Mouse (Mus musculus) c-Kit-positive CD71-positive TER-119-positive erythroid progenitor cells, embryonic 14.5 days (primary cell): ENCODE data around the gene Sntg2.

Experiments
- DNase-seq: peaks from one replicate; pipeline ENCODE4 v3.0.0-alpha.2; 2013; ENCODE audit warnings: low spot score

The Sntg2 gene

GRCm38 (mm10) chr12:30372933-30373501, at the start of gene Sntg2:
Sntg2 (minus strand) TSS chr12:30373375.
- DNase-seq = peak; percentile 3

- no peak for DNase-seq
These were observed 43.4 kb upstream of the Sntg2 start for GRCm38 (mm10) chr12:30416547-30416946.

DNA sequence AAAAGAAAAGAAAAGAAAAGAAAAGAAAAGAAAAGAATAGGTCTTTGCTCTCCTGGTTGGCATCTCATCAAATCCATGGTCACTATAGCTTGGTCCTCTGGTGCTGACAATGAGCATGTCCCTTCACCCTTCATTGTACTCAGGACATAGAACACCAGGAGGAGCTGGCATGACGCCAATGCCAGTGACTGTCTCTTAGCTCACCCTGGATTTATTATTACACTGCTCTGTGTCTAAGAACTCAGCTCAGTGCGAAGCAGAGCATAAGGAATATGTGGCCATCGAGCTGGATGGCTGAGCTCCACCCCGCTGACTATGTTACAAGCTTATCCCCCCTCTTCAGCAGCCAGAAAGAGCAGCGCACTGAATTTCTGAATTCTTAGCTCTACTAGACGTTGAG, 42.8 kb upstream of the Sntg2 start:
- DNase-seq = no peak

- no peak for DNase-seq
These were observed 29.5 kb upstream of the Sntg2 start for GRCm38 (mm10) chr12:30402651-30403050.

DNA sequence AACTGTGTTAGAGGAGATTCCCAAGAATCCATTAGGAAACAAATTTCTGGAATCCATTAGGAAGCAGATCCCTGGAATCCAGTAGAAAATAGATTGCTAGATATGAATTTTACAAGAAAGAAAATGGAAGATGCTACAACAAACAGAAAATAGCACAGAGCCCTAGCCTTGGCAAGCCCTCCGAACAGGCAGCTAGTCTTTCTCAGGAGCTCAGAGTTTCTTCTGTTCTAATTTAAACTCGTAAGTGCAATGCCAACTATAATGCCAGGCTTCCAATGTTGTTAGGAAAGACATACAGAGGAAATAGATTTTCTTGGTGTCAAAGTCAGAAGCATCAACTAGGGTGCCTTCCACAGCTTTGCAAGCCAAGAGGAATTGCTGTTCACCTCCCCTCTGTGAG, 27.4 kb upstream of the Sntg2 start:
- DNase-seq = no peak

DNA sequence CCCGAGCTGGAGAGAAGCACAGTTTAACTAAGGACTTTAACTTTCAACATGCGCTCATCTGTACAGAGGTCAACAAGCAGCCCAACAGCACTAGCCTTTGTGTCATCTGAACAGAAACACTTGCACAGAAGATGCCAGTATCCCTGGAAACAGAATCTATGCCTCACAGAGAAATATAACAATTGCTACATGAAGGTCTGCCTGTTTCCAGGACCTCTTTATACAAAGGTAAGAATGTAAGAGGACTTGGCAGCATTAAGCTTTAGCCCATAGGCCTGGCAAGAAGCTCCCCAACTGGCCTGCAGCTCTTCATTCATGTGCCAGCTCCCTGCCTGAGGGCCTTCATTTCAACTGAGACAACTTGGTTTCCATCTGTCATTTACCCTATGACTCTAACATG, 26.9 kb upstream of the Sntg2 start:
- no peak for DNase-seq

GRCm38 (mm10) chr12:30372293-30372692, 882 bp downstream of the Sntg2 start:
- no peak for DNase-seq

DNA sequence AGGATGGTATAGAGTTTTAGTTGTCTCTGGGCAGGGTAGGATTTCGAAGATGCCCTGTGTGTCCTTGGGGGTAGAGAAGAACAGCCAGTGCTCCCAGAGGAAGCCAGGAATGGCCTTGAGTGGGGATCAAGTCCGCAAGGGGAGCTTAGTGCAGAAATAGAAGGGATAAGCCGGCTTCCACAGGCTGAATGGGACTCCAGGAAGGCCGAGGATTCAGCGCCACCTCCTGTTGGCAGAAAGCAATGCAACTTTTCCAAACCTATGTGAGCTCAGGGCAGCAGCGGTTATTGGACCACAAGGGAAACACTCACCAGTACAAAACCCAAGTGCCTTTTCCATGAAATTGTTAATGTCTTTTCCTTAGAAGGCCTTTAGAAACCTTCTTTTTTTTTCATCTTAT, 3.4 kb downstream of the Sntg2 start:
- DNase-seq = no peak

DNA sequence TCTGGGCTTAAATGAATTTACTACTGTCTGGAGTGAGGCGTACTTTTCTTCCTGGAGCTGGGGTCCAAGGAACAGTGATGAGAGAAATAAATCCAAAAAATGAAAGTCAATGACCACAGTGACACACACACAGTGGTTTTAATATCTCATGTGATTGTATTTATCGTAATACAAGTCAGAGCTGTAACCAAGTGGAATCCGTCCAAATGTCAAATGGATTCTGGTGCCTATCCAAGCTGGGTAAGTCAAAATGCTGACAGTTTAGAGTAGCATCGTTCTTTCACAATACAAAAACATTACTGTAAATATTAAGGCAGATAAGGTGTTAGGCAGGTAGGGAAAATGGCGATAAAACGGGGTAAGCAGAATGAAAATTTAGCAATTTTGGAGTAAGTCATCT, 4.0 kb downstream of the Sntg2 start:
- no peak for DNase-seq

GRCm38 (mm10) chr12:30362306-30362705, 10.9 kb downstream of the Sntg2 start:
- no peak for DNase-seq

DNA sequence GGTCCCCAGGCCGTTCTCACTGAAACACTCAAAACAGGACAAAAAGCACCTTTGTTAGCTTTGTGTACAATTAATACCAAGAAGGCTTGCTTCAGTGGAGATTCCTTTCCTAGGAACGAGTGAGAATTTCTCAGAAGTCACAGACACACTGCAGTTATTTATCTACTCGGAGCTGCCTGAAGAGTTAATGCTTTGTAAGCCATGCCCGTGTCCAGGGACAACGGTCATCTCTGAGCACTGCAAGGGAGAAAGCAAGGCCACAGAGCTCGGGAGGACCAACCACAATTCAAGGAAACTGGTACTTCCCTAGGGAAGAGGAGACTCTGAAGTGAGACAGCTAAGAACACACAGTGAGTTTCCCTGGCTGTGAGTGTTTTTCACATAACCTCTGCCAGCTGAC, 15.5 kb downstream of the Sntg2 start:
- no peak for DNase-seq

GRCm38 (mm10) chr12:30352393-30352792, 20.8 kb downstream of the Sntg2 start:
- DNase-seq = no peak

DNA sequence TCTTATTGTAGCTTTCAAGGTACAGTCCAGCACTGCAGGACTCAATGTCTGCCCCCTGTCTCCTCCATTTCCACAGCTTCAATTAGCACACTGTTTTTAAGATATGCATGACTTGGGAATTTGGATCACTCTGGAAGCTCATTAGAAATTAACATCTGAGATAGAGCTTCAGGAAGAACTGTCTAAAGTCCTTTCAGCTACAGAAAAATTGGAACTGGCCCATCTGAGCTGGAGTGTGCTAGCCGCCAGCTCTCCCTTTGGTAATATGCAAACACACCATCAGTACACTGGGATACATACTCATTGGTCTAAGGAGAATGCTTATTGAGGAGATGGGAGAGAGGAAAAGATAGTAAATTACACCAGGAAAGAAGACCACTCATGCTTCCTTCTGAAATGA, 25.1 kb downstream of the Sntg2 start:
- DNase-seq = no peak

GRCm38 (mm10) chr12:30347284-30347683, 25.9 kb downstream of the Sntg2 start:
- no peak for DNase-seq

DNA sequence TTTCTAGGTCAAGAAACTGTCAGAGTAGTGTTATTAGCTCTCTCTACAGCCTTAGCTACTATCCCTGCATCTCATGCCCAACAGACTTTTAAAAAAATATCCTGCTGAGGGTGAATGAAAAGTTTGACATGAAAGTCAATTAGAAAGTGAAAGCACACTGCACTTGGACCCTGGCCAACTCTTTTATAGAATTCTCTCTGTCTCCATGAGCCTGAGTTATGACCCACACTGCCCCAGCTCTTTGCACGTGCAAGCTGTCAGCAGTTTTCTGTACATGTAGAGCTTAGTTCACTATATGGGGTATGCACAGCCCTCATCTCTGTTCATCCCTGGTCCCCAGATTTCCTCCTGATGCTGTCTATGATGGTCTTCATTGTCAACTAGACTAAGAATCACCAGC, 28.4 kb downstream of the Sntg2 start:
- no peak for DNase-seq

DNA sequence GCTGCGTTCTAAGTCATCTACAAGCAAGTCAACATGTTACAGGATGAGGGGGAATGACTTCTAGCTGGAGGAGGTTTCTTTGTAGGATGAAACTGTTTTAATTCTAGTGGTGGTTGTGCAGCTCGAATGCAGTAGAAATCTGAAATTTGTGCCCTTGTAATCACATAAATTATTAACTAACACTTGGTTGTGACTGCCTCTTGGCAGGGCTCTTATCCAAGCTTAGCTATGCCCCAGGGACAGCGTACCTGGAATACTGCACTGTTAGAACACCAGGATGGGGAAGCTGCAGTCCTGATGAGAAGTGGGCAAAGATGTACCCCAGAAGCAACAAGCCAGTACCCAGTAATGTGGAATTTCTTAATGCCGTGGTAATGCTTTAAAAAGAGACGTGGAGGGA, 36.9 kb downstream of the Sntg2 start:
- no peak for DNase-seq

GRCm38 (mm10) chr12:30334502-30334901, 38.7 kb downstream of the Sntg2 start:
- no peak for DNase-seq

- no peak for DNase-seq
These were observed 55.2 kb downstream of the Sntg2 start for GRCm38 (mm10) chr12:30317971-30318370.

DNA sequence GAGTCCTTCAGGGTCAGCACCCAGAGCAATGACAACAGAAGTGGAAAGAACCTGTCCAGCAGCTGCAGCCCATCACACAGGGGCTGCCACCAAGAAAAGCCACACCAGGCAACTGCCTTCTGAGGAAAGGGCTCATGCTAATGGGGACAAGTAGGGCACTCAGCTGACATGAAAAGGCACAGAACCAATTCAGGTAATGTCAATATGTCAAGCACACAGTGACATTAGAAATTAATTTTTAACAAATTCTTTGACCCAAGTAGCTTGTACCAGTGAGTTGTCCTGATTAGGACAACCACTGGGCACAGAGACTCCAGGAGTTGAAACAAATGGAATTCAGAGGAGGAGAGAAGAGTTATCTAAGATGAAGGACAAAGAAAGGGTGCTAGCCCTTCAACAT, 60.2 kb downstream of the Sntg2 start:
- no peak for DNase-seq

GRCm38 (mm10) chr12:30308197-30308939, 64.8 kb downstream of the Sntg2 start:
- no peak for DNase-seq

GRCm38 (mm10) chr12:30292724-30293560, 80.2 kb downstream of the Sntg2 start:
- DNase-seq = no peak

DNA sequence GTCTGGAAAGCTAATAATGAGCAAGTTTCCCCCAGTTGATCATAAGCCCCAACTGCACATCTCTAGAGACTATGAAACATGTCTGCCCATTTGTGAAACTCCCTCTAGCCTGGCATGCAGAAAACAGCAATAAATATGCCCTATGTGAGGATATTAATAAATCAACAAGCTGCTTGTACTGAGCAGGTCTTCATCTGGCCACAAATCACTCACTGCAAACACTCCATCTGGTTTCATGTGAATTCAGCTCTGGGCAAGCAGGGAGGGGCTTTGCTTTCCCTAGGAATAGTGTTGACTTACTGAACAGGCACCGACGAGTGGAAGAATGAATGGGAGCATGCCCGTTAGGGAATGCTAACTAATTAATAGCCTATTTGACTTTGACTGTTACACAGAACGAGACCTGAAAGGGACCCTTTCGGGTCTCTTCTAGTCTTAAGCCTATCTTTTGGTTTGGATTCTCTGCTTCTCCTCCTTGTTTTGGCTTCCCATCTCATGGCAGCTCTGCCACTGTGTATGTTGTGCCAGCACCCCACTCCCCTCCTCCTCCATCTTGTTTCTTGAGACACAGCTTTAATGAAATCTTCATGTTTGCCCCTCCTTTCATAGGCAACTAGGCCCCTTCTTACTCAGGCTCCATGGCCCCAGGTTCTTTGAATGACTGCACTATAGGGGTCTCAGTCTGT, 86.1 kb downstream of the Sntg2 start:
- DNase-seq = no peak

- DNase-seq = no peak
These were observed 89.4 kb downstream of the Sntg2 start for GRCm38 (mm10) chr12:30283741-30284140.
